Mouse (Mus musculus) liver, adult 2 months (tissue): ENCODE measurements around the gene Arih1.

ENCODE experiments used
- CTCF ChIP-seq: fragments of 200-500 bp; IDR thresholded peaks from 2 replicates; pipeline ENCODE4 v1.5.1; 2011; ENCODE audit warnings: low read depth, low read length, control low read depth
- POLR2A ChIP-seq: fragments of 200-500 bp; IDR thresholded peaks from 2 replicates; pipeline ENCODE4 v1.6.1; 2011; ENCODE audit warnings: low read length, control low read depth; ENCODE audit not compliant: insufficient read depth; ENCODE audit errors: extremely low read depth

DNA sequence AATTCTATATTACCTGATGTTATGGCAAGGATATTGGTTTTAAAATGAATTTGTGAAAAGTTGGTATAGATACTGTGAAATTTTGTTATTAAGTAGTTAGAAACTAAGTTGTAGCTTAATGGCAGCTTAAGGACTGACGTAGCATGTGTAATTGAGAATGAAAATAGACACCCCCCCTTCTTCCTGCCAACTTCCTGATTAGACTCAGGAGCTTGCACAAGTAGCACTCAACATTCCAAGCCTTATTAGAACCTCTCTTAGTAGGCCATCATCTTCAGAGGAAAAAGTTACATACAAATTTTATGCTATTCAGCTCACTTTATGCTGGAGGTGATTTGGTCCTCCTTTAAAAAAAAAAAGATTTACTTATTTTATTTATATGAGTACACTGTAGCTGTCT lies 22.1 kb downstream of the Arih1 start:
- TF ChIP-seq CTCF (no peak), POLR2A (no peak)
